Mouse (Mus musculus) heart, adult 2 months (tissue): ENCODE data around the gene Nmnat1.

Source experiments
- CTCF ChIP-seq: fragments of 200-600 bp; IDR thresholded peaks from 2 replicates; pipeline ENCODE4 v1.8.1; 2022; ENCODE audit warnings: antibody characterized with exemption, mild to moderate bottlenecking, moderate library complexity
- EP300 ChIP-seq: fragments of 200-500 bp; IDR thresholded peaks from 2 replicates; pipeline ENCODE4 v1.6.1; 2011; ENCODE audit warnings: low read depth, low read length, control low read depth; ENCODE audit not compliant: insufficient read depth
- POLR2A ChIP-seq: fragments of 200-500 bp; IDR thresholded peaks from 2 replicates; pipeline ENCODE4 v1.6.1; 2011; ENCODE audit warnings: mild to moderate bottlenecking, low read depth, low read length, control low read depth; ENCODE audit not compliant: insufficient read depth

DNA sequence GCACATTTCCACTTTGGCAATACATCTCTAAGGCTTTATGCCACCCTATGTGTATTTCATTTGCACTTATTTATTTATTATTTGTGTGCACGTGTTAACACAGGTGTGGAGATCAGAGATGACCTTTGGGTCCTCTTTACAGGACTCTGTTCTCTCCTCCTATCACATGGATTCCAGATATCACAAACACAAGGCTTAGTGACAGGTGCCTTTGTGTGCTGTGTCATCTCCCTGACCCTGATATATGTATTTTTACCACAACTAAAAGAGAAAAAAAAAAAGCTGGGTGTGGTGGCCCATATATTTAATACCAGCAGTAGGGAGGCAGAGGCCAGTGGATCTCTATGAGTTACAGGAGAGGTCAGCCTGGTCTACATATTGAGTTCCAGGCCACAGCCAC is 40.5 kb downstream of the Nmnat1 start:
- no peak for TF ChIP-seq POLR2A
- no peak for TF ChIP-seq CTCF
- TF ChIP-seq EP300: no peak
